Mouse (Mus musculus) gastrocnemius, postnatal 14 days (tissue): ENCODE measurements around the gene Clec1a. TPM values are rescaled to one million over a fixed set of nuclear protein-coding genes. Genes with fewer than 3 reads are reported as not detected.
"Not testable (repeated sequence)": the region's sequence is repeated elsewhere in the genome, so short reads cannot be mapped to it uniquely, and the experiment has no call there.

Source experiments
- DNase-seq: peaks from one replicate; pipeline ENCODE4 v3.0.0; 2021; ENCODE audit warnings: mixed read lengths
- intact Hi-C: fragments of 180-260 bp; cut with DNase I; formaldehyde crosslinking; loops from one replicate; pipeline ENCODE4 v1.15.1; 2025; ENCODE audit warnings: low total_unique reads
- long read RNA-seq, 2 experiments: library from polyadenylated mRNA; stranded (forward); transcript quantifications; one replicate each; pipeline ENCODE4 v2.0.0; 2021
- total RNA-seq, 2 experiments: library from RNA; stranded (reverse); gene quantifications; 2 replicates each; pipeline ENCODE4 v1.2.3; 2021

Clec1a gene
- total RNA-seq = 1 to 10 TPM; 3.5 to 4.5 TPM
- long read RNA-seq, experiment 1, transcript Clec1a-201 (6 exons, 3,123 nt) = major isoform, 5 of 6 reads
- long read RNA-seq, experiment 1, partial matches to known transcripts = 0 of 6 reads
- long read RNA-seq, experiment 1, other reads (novel, unspliced or antisense) = 1 of 6 reads
- long read RNA-seq, experiment 2, partial matches to known transcripts = 0 of 7 reads
- long read RNA-seq, experiment 2, other reads (novel, unspliced or antisense) = 4 of 7 reads

DNA sequence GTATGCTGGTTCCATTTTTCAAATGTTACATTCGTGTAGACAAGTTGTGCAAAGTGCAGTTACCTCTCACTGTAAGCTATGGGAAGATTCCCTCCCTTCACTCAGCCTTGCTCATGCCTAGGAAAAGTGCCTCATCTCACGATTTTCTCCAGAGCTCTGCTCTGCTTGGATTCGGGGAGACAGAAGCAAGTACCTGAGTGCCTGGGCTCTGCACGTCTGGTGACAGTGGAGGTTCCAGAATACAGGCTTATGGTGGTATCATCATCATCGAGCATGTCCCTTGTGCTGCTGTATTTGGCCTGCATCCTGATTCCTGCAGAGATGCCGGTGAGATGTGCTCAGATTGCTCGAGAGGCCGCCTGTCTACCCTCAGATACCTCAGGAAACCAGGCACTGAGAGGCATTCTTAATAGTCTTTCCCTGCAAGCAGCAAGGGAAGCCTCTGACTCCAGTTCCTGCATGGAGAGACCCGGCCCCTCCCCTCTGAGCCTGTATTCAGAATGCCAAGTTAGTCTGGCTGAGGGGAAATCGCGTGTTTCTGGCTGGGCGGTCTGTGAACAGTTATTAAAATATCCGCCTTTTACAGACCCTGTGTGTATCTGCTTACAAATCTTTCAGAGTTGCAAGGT is at the start of gene Clec1a:
Gene Clec1a (minus strand): TSS at position 590 of the 629 bp plus-strand sequence.
- intact Hi-C loops = no loop called here

GRCm38 (mm10) chr6:129499516-129499915 is 47.7 kb upstream of the Clec1a start:
- intact Hi-C loops, DNase-seq: not testable (repeated sequence)

More for the DNA sequence above, at the start of gene Clec1a:
- peak; percentile 32 for DNase-seq

- intact Hi-C loops = no loop called here
Measured at GRCm38 (mm10) chr6:129497345-129498218, 45.8 kb upstream of the Clec1a start.

DNA sequence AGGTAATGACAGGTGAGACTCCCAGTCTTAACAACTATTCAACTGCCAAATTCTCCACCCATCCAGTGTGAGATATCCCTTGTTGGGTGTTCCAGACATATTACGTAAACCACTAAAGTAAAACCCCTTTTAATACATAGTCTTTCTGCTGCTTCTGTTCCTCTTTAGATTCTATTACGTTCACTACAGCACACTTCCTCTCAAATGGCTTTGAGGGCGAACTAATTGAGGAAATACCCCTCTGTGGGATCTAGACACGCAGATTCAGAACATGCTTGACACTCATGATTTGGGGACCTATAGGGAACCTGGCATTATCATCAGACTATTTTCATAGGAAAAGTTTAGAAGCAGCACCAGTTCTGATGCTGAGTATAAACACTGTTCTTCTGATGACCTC is 43.1 kb upstream of the Clec1a start:
- intact Hi-C loops = no loop called here
- no peak for DNase-seq

More at GRCm38 (mm10) chr6:129497345-129498218, 45.8 kb upstream of the Clec1a start:
- no peak for DNase-seq

DNA sequence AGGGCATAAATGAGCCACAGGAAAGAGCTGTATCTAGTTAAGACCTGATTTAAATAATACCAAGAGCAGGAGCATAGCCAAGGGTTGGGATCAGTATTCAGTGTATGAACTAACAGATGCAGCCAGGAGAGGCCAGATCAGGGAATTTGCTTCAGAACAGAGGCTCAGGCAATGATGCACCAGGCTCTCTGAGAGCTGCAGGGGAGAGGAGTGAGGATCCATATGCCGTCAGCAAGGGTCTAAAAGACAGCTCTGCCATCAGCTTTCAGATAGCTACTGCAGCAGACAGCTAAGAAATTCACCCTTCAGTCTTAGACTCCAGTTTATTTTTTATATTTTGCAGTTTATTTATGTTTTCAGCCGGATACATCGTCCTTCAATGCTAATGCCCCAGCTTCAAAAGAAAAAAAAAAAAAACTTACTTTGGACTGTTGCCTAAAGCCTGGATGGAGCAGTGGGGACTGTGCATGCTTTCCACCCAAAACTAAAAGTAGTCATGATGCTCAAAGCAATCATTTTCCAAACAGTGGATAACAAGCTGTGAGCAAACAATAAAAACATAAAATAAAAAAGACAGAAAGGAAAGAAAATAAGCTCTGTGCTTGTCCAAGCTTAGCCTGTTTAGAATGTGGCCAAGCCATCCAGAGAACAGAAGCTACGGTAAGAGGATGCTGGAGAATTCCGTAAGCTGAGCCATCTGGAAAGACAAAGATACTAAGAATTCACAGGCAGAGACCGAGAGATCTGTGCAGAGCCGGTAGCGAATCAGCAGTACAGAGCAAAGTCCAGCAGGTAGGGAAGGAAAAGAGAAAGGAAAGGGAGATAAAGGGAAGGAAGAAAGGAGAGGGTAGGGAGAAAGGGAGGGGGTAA is 28.5 kb upstream of the Clec1a start:
- intact Hi-C loops = no loop called here
- DNase-seq = no peak

- DNase-seq = no peak
- intact Hi-C loops = loop anchor here (5.0 kb wide), 1 partner anchor 84 kb away; no protein-coding TSS in a partner anchor
Measured at GRCm38 (mm10) chr6:129476404-129477126, 24.8 kb upstream of the Clec1a start.

DNA sequence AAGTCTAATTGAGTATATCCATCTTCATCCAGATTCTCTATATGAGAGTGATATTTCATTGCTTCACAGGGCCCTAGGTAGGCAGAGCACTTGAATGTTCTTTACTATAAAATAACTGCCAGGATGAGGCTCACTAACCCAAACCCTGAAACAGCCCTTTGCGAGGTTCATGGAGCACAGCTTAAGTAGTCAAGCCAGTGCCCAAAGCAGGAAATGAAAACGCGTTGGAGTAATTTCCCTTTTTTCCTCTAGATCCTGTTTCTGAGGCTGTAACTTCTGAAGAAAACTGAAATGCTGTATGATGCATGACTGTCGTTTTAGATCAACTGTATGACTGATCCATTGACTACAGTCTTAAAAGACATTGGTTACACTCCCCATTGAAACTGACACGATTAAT is 20.8 kb upstream of the Clec1a start:
- DNase-seq = no peak
- intact Hi-C loops = no loop called here

DNA sequence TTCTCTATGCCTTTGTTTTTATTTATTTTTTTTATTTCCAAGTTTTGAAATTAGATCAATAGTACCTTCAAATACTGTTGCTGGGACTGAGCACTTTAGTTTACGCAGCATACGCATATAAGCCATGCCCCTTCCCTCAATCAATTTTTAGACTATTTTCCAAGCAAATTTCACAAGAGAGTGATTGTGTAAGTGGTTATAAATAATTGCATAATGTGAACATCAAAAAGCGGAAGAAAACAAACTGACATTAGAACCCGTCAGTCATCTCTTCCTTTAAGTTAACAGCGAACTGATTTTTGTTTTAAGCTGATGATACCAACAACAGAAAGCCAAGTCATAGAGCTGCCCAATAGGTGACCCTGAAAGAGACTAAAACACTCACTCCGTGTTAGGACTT is 19.6 kb upstream of the Clec1a start:
- intact Hi-C loops = no loop called here
- no peak for DNase-seq

DNA sequence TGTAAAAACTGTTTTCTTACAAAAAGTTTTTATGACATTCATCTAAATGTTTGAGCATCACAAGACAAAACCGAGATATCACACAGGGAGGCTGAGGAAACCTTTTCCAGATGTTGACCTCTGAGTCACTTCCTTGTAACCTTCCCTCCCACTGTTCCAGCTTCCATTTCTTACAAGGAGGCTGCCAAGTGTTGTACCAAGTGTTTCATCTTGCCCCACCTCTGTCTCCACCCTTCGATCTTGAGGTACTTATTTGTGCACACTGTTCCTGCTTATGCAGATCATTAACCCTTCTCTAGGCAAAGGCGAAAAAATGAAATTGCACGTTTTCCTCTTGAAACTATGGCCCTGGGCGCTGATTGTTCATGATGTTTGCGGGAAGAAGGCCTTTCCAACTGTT is 2.1 kb downstream of the Clec1a start:
- no peak for DNase-seq
- intact Hi-C loops = no loop called here

DNA sequence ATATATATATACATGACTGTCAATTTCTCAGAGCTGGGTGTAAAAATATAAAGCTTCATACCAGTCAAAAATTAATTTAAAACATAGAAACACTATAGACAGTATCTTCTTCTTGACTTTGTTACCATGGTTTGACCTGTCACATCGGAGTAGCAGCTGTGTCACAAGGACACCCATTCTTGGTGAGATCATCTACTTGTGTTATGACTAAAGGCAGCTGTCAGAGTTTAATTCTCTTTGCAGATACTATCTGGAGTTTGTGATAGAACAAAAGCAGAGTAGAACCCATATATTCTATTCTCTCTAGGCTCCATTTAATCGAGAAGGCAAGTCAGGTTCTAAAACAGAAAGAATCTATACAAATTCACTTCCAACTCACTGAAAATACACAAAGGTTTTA is 13.8 kb downstream of the Clec1a start:
- intact Hi-C loops = no loop called here
- DNase-seq = no peak

DNA sequence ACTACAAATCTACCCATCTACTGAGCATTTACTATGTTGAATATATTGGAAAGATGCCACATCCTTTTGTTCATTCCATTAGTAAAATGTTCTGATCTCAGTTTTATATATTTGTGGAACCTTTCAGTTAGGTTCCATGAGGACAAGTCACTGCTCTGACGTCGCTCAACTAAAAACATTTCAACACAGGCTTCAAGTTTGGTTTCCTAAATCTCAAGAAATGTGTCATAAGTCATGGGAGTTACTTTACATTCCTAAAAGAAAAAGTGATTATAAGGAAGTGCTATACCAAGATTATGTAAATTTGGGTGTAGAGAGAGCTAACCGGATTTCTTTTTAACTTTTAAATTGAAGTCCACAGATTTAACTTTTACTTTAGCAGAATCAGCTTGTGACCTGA is 15.8 kb downstream of the Clec1a start:
- intact Hi-C loops = no loop called here
- DNase-seq = no peak

DNA sequence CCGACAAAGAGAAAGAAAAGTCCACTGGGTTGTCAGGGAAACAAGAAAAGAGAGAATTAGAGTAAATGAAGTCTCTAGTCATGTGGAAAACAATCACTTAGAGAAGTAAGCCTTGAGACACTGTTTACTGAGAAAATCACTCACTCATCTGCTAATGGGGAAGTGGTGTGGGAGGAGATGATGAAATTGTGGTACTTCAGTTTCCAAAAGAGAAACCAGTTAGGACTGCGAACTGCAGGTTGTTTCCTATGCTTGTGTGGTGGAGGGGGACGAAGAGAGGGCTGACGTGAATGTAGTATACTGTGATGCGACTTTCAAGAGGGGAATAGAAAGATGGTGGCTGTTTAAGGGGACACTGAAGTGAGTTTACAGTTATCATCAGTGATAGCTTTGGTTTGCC is 17.6 kb downstream of the Clec1a start:
- DNase-seq = no peak
- intact Hi-C loops = no loop called here

- intact Hi-C loops = no loop called here
- no peak for DNase-seq
Measured at GRCm38 (mm10) chr6:129427281-129427680, 24.5 kb downstream of the Clec1a start.

DNA sequence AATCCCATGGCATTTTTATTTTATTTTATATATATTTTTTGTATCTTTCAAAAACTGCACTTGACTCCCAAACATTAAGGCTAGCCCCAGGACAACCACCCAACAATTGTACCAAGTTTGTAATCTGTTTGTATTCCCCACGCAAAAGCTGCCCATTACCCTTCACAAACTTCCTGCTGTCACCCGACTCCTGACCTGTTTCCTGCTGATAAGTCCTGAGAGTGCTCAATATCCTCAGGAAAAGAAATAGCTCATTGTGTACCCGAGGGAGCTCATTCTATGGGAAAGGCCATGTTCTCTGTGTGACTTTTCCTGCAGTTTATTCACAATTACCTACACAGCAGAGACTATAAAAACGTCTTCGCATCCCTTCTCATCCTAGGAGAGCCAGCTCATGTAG is 26.0 kb downstream of the Clec1a start:
- intact Hi-C loops = no loop called here
- DNase-seq = no peak

GRCm38 (mm10) chr6:129425217-129425616 is 26.6 kb downstream of the Clec1a start:
- intact Hi-C loops = no loop called here

GRCm38 (mm10) chr6:129423734-129424072 is 28.1 kb downstream of the Clec1a start:
- peak; percentile 69 for DNase-seq
- intact Hi-C loops = no loop called here

More at GRCm38 (mm10) chr6:129425217-129425616, 26.6 kb downstream of the Clec1a start:
- no peak for DNase-seq

GRCm38 (mm10) chr6:129423040-129423733 is 28.6 kb downstream of the Clec1a start:
- peak; percentile 50 for DNase-seq
- intact Hi-C loops = no loop called here

GRCm38 (mm10) chr6:129422311-129422710 is 29.5 kb downstream of the Clec1a start:
- DNase-seq = no peak
- intact Hi-C loops = no loop called here
